Mouse (Mus musculus) midbrain, embryonic 16.5 days (tissue): ENCODE data around the gene Hmox2. TPM values are rescaled to one million over a fixed set of nuclear protein-coding genes. Genes with fewer than 3 reads are reported as not detected.
A peak's percentile ranks its signal among the peaks of the same experiment; 100 is the strongest.

ENCODE experiments used
- ATAC-seq: fragments of 200-750 bp; cut with Nextera tagmentation; 2 replicates; pipeline ENCODE4 v1.8.0; 2017; ENCODE audit warnings: moderate TSS enrichment
- H3K27ac ChIP-seq: fragments of 300-500 bp; sonication (generic); 2 replicates; pipeline ENCODE4 v1.5.1; 2014; ENCODE audit warnings: mild to moderate bottlenecking, low read length, mixed read lengths
- H3K27me3 ChIP-seq: fragments of 300-500 bp; sonication (generic); 2 replicates; pipeline ENCODE4 v1.6.1; 2014; ENCODE audit warnings: low read depth, low read length, mixed read lengths; ENCODE audit not compliant: control insufficient read depth, insufficient read depth
- H3K36me3 ChIP-seq: fragments of 300-500 bp; sonication (generic); 2 replicates; pipeline ENCODE4 v1.6.1; 2014; ENCODE audit warnings: mild to moderate bottlenecking, low read length, moderate library complexity, mixed read lengths; ENCODE audit not compliant: control insufficient read depth, insufficient read depth
- H3K4me1 ChIP-seq: fragments of 300-500 bp; sonication (generic); 2 replicates; pipeline ENCODE4 v1.6.1; 2014; ENCODE audit warnings: mild to moderate bottlenecking, low read length, mixed read lengths; ENCODE audit not compliant: control insufficient read depth, insufficient read depth
- H3K4me2 ChIP-seq: fragments of 300-500 bp; sonication (generic); 2 replicates; pipeline ENCODE4 v1.6.1; 2014; ENCODE audit warnings: mild to moderate bottlenecking, low read length, mixed read lengths
- H3K4me3 ChIP-seq: fragments of 300-500 bp; sonication (generic); 2 replicates; pipeline ENCODE4 v1.5.1; 2014; ENCODE audit warnings: low read depth, mild to moderate bottlenecking, low read length, moderate library complexity, mixed read lengths
- H3K9ac ChIP-seq: fragments of 300-500 bp; sonication (generic); 2 replicates; pipeline ENCODE4 v1.6.1; 2014; ENCODE audit warnings: low read depth, low read length, mixed read lengths
- H3K9me3 ChIP-seq: fragments of 300-500 bp; sonication (generic); replicated peaks from 2 replicates; pipeline ENCODE4 v1.6.1; 2014; ENCODE audit warnings: mild to moderate bottlenecking, low read length, mixed read lengths; ENCODE audit not compliant: control insufficient read depth, poor library complexity, severe bottlenecking
- WGBS: fragments of 180-500 bp; shearing (Covaris S2); extraction: QIAGEN DNeasy Blood & Tissue Kit; methylation state at CpG from one replicate; pipeline ENCODE4 v1.1.7; 2014; 5-methylcytosine and 5-hydroxymethylcytosine counted together
- polyA plus RNA-seq: library from polyadenylated mRNA; unstranded; fragments of >200 nt; fragmentation: Nextera tagmentation; extraction: Ambion mirVana; gene quantifications from 2 replicates; pipeline ENCODE4 v1.2.1, GENCODE M21; 2015

Hmox2 gene
- polyA plus RNA-seq, 1 experiment from 2014 or later: 102 TPM

- peaks cover 32% of the 10 kb centered on the region for H3K4me1 ChIP-seq
Measured at GRCm38 (mm10) chr16:4789311-4789768, 63.2 kb downstream of the Hmox2 start.

GRCm38 (mm10) chr16:4789810-4790559 is 63.8 kb downstream of the Hmox2 start, which contains the start of gene Cdip1:
Gene Cdip1 (minus strand): TSS chr16:4790292.
- no peaks in the 10 kb centered on the region for H3K27me3 ChIP-seq
- no peaks in the 10 kb centered on the region for H3K36me3 ChIP-seq
- WGBS: under 1% methylated on average over 50 of the region's 51 CpGs
- H3K9me3 ChIP-seq: no peaks in the 10 kb centered on the region
- peak within 1 kb of the TSS; percentile 94 for H3K4me2 ChIP-seq
- peak within 1 kb of the TSS; percentile 99 for H3K27ac ChIP-seq
- H3K9ac ChIP-seq: peak within 1 kb of the TSS; percentile 91
- peak within 1 kb of the TSS; percentile 69 for H3K4me3 ChIP-seq
- H3K4me1 ChIP-seq: peaks cover 32% of the 10 kb centered on the region
- ATAC-seq: peak; percentile 99

More at GRCm38 (mm10) chr16:4789311-4789768, 63.2 kb downstream of the Hmox2 start:
- peak overlapping the region; percentile 91 for H3K9ac ChIP-seq
- H3K4me2 ChIP-seq: peak overlapping the region; percentile 94
- H3K9me3 ChIP-seq: no peaks in the 10 kb centered on the region
- H3K27ac ChIP-seq: peak overlapping the region; percentile 99
- peak overlapping the region; percentile 69 for H3K4me3 ChIP-seq
- H3K36me3 ChIP-seq: no peaks in the 10 kb centered on the region
- ATAC-seq: peak; percentile 68
- H3K27me3 ChIP-seq: no peaks in the 10 kb centered on the region
- WGBS: under 1% methylated on average over 29 of the region's 29 CpGs

- Histone ChIP-seq H3K36me3 (no peaks in the 10 kb centered on the region), H3K4me3 (no peak overlapping the region), H3K9me3 (no peaks in the 10 kb centered on the region), H3K9ac (no peak overlapping the region), H3K4me1 (peaks cover 28% of the 10 kb centered on the region), H3K27me3 (no peaks in the 10 kb centered on the region), H3K4me2 (no peak overlapping the region), H3K27ac (no peak overlapping the region)
- WGBS: 71% methylated on average over 2 of the region's 2 CpGs
- ATAC-seq: no peak
Measured at GRCm38 (mm10) chr16:4791332-4791731, 65.2 kb downstream of the Hmox2 start.

- Histone ChIP-seq H3K36me3 (no peaks in the 10 kb centered on the region), H3K4me2 (no peak overlapping the region), H3K9ac (no peak overlapping the region), H3K27me3 (no peaks in the 10 kb centered on the region), H3K4me3 (no peak overlapping the region), H3K9me3 (no peaks in the 10 kb centered on the region), H3K4me1 (no peaks in the 10 kb centered on the region), H3K27ac (no peak overlapping the region)
- 70% methylated on average over 4 of the region's 4 CpGs for WGBS
- ATAC-seq: no peak
Measured at GRCm38 (mm10) chr16:4796631-4797030, 70.5 kb downstream of the Hmox2 start.

Other genes starting within 250 kb of the Hmox2 start
- gene Srl, start 184.5 kb upstream of the Hmox2 start, polyA plus RNA-seq: 23.0 and 27.4 TPM in 2 replicates
- gene Tfap4, start 166.5 kb upstream of the Hmox2 start, polyA plus RNA-seq: 8.0 and 9.1 TPM in 2 replicates
- gene Glis2, start 131.6 kb upstream of the Hmox2 start, polyA plus RNA-seq: 13.0 and 14.0 TPM in 2 replicates
- gene Pam16, start 101.4 kb upstream of the Hmox2 start, polyA plus RNA-seq: 144 and 153 TPM in 2 replicates
- gene Vasn, start 86.4 kb upstream of the Hmox2 start, polyA plus RNA-seq: 4.2 and 4.3 TPM in 2 replicates
- 69.2 and 70.2 TPM in 2 replicates for gene Dnaja3, start 86.4 kb upstream of the Hmox2 start, polyA plus RNA-seq
- 32.6 and 36.4 TPM in 2 replicates for gene Coro7, start 46.6 kb upstream of the Hmox2 start, polyA plus RNA-seq
- gene Nmral1, start 7.0 kb upstream of the Hmox2 start, polyA plus RNA-seq: 65.9 and 76.5 TPM in 2 replicates
- 117 and 127 TPM in 2 replicates for gene Cdip1, start 63.9 kb downstream of the Hmox2 start, polyA plus RNA-seq
- 0.26 and 0.36 TPM in 2 replicates for gene 4930562C15Rik, start 109.1 kb downstream of the Hmox2 start, polyA plus RNA-seq
- gene Ubald1, start 154.0 kb downstream of the Hmox2 start, polyA plus RNA-seq: 54.9 and 63.3 TPM in 2 replicates
- gene Mgrn1, start 159.9 kb downstream of the Hmox2 start, polyA plus RNA-seq: 118 and 126 TPM in 2 replicates
- 117 and 119 TPM in 2 replicates for gene Nudt16l1, start 212.4 kb downstream of the Hmox2 start, polyA plus RNA-seq
- 75.1 and 78.8 TPM in 2 replicates for gene Anks3, start 237.8 kb downstream of the Hmox2 start, polyA plus RNA-seq